Mouse (Mus musculus) stomach, postnatal 0 days (tissue): ENCODE data around the gene Pcsk2. TPM values are rescaled to one million over a fixed set of nuclear protein-coding genes. Genes with fewer than 3 reads are reported as not detected.

Source experiments
- ATAC-seq: fragments of 200-750 bp; cut with Nextera tagmentation; 2 replicates; pipeline ENCODE4 v1.8.0; 2017; ENCODE audit not compliant: low FRiP score, low TSS enrichment
- DNase-seq: peaks from one replicate; pipeline ENCODE4 v3.0.0-alpha.2; 2016; ENCODE audit warnings: low spot score
- H3K27ac ChIP-seq: fragments of 300-500 bp; sonication (generic); replicated peaks from 2 replicates; pipeline ENCODE4 v1.5.1; 2014; ENCODE audit warnings: mild to moderate bottlenecking, control low read depth
- H3K27me3 ChIP-seq: fragments of 300-500 bp; sonication (generic); 2 replicates; pipeline ENCODE4 v1.6.1; 2014; ENCODE audit warnings: low read length; ENCODE audit not compliant: control insufficient read depth, insufficient read depth
- H3K36me3 ChIP-seq: fragments of 300-500 bp; sonication (generic); 2 replicates; pipeline ENCODE4 v1.6.1; 2014; ENCODE audit warnings: low read length, mixed read lengths; ENCODE audit not compliant: control insufficient read depth, insufficient read depth
- H3K4me1 ChIP-seq: fragments of 300-500 bp; sonication (generic); replicated peaks from 2 replicates; pipeline ENCODE4 v1.6.1; 2014; ENCODE audit warnings: antibody characterized with exemption; ENCODE audit not compliant: control insufficient read depth, insufficient read depth
- H3K4me2 ChIP-seq: fragments of 300-500 bp; sonication (generic); replicated peaks from 2 replicates; pipeline ENCODE4 v1.6.1; 2014; ENCODE audit warnings: low read depth, mild to moderate bottlenecking, control low read depth, moderate library complexity
- H3K4me3 ChIP-seq: fragments of 300-500 bp; sonication (generic); 2 replicates; pipeline ENCODE4 v1.5.1; 2014; ENCODE audit warnings: low read depth, low read length, control low read depth
- H3K9ac ChIP-seq: fragments of 300-500 bp; sonication (generic); 2 replicates; pipeline ENCODE4 v1.6.1; 2014; ENCODE audit warnings: mild to moderate bottlenecking, low read length, control low read depth, mixed read lengths
- H3K9me3 ChIP-seq: fragments of 300-500 bp; sonication (generic); 2 replicates; pipeline ENCODE4 v1.6.1; 2016; ENCODE audit warnings: low read length; ENCODE audit not compliant: control insufficient read depth
- CTCF ChIP-seq: IDR thresholded peaks from 2 replicates; pipeline ENCODE4 v1.5.1; 2016; ENCODE audit warnings: antibody characterized with exemption, low read depth, mild to moderate bottlenecking, moderate library complexity
- EP300 ChIP-seq: optimal IDR thresholded peaks from 2 replicates; pipeline ENCODE3; 2016; ENCODE audit warnings: antibody characterized with exemption
- WGBS: fragments of 180-500 bp; shearing (Covaris S2); extraction: QIAGEN DNeasy Blood & Tissue Kit; methylation state at CpG from one replicate; pipeline ENCODE4 v1.1.7; 2014; 5-methylcytosine and 5-hydroxymethylcytosine counted together
- polyA plus RNA-seq: library from polyadenylated mRNA; unstranded; fragments of >200 nt; fragmentation: Nextera tagmentation; extraction: Ambion mirVana; gene quantifications from 2 replicates; pipeline ENCODE4 v1.2.1, GENCODE M21; 2015

Gene Pcsk2
- polyA plus RNA-seq, 1 experiment from 2014 or later, result 0.80 TPM

DNA sequence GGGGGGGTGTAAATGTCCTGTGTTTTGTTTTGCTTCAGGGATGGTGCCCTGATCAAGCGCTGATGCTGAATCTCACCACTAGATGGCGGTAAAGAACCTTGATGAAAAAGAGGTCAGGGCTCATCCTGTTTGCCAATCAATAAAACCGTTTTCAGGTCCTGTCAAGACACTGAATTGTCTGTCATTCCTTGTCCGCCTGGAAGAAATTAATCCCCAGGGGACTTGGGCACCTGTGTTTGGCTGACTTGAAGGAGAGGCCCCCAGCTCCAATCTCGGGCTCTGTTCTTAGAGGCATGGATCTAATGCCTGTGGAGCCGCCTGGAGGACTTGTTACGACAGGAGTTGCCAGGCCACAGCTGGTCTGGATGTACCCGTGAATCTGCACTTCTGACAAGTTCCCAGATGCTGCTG, 291.3 kb downstream of the Pcsk2 start:
- Histone ChIP-seq H3K4me3 (0 out of 2 replicates have a peak overlapping the region, but pooled peaks have one; percentile 13), H3K27ac (no peak overlapping the region)
- peak; percentile 48; the same call in 1 of the 2 replicates for ATAC-seq

GRCm38 (mm10) chr2:143838698-143839097, 292.7 kb downstream of the Pcsk2 start:
- TF ChIP-seq EP300, result no peak
- TF ChIP-seq CTCF, result peak; percentile 81
- H3K27ac ChIP-seq, result no peak overlapping the region
- no peaks in the 10 kb centered on the region for H3K36me3 ChIP-seq
- no peak overlapping the region for H3K4me2 ChIP-seq
- DNase-seq (peak; percentile 81), ATAC-seq (peak; percentile 94)
- H3K4me1 ChIP-seq, result no peaks in the 10 kb centered on the region
- no peaks in the 10 kb centered on the region for H3K27me3 ChIP-seq
- no peak overlapping the region for H3K4me3 ChIP-seq
- 37% methylated on average over 5 of the region's 5 CpGs for WGBS
- H3K9me3 ChIP-seq, result no peaks in the 10 kb centered on the region
- H3K9ac ChIP-seq, result no peak overlapping the region

More for the DNA sequence above, 291.3 kb downstream of the Pcsk2 start:
- TF ChIP-seq EP300, result no peak
- peak; percentile 87 for TF ChIP-seq CTCF
- no peaks in the 10 kb centered on the region for H3K4me1 ChIP-seq
- H3K4me2 ChIP-seq, result peak overlapping the region; percentile 51; the same call in 1 of the 2 replicates
- no peaks in the 10 kb centered on the region for H3K9me3 ChIP-seq
- peak; percentile 72 for DNase-seq
- H3K9ac ChIP-seq, result no peak overlapping the region
- no peaks in the 10 kb centered on the region for H3K27me3 ChIP-seq
- no peaks in the 10 kb centered on the region for H3K36me3 ChIP-seq
- 2% methylated on average over 8 of the region's 8 CpGs for WGBS

DNA sequence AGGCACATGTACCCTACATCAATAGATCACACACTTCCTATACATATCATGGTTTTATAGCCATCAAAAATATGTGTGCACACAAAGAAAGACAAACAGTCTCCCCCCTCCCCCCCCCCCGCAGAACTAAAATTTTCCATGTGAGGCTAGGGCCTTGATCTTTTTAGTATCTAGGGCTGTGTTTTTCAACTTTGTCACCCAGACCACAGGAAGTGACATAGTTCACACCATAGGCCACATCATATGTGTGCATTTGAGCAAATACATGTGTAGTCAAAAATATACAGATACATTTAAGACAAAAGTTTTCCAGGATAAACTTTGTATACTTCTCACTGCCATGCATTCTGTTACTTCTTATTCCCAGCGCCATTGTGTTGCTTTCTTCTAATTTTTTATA, 293.5 kb downstream of the Pcsk2 start:
- H3K27me3 ChIP-seq, result no peaks in the 10 kb centered on the region
- DNase-seq (no peak), ATAC-seq (no peak)
- no peaks in the 10 kb centered on the region for H3K9me3 ChIP-seq
- H3K9ac ChIP-seq, result no peak overlapping the region
- WGBS, result 75% methylated on average over 2 of the region's 2 CpGs
- H3K36me3 ChIP-seq, result no peaks in the 10 kb centered on the region
- no peak overlapping the region for H3K4me2 ChIP-seq
- no peak overlapping the region for H3K4me3 ChIP-seq
- TF ChIP-seq EP300 (no peak), CTCF (no peak)
- no peak overlapping the region for H3K27ac ChIP-seq
- H3K4me1 ChIP-seq, result no peaks in the 10 kb centered on the region

DNA sequence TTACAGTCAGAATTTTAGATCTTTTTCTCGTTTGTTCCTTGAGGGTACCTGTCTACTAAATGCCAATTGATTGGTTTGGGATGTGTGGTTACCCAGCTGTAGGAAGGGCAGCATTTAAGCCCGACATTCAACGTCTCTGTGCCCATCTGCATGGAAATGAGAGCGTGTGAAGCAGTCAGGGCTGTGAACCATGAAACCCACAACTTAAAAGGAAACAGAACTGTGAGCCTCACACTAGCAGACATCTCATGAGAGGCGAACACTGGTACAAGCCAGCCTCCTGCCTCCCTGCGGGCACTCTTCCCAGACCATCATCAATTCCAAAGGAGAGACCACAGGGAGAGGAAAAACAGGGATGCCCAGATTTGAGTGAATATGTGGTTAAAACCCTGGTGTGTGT, 294.9 kb downstream of the Pcsk2 start:
- Histone ChIP-seq H3K27ac (no peak overlapping the region), H3K9me3 (no peaks in the 10 kb centered on the region), H3K36me3 (no peaks in the 10 kb centered on the region), H3K4me3 (no peak overlapping the region), H3K4me1 (no peaks in the 10 kb centered on the region), H3K9ac (no peak overlapping the region), H3K4me2 (no peak overlapping the region), H3K27me3 (no peaks in the 10 kb centered on the region)
- no peak for ATAC-seq
- WGBS, result 86% methylated on average over 6 of the region's 6 CpGs
- no peak for DNase-seq
- TF ChIP-seq EP300 (no peak), CTCF (no peak)

- H3K4me2 ChIP-seq, result no peak overlapping the region
- DNase-seq (no peak), ATAC-seq (no peak)
- H3K4me1 ChIP-seq, result no peaks in the 10 kb centered on the region
- no peaks in the 10 kb centered on the region for H3K27me3 ChIP-seq
- no peak overlapping the region for H3K4me3 ChIP-seq
- H3K36me3 ChIP-seq, result no peaks in the 10 kb centered on the region
- 75% methylated on average over 7 of the region's 7 CpGs for WGBS
- H3K9ac ChIP-seq, result no peak overlapping the region
- no peak overlapping the region for H3K27ac ChIP-seq
- TF ChIP-seq CTCF (no peak), EP300 (no peak)
- H3K9me3 ChIP-seq, result no peaks in the 10 kb centered on the region
These were observed 295.6 kb downstream of the Pcsk2 start for GRCm38 (mm10) chr2:143841536-143841935.

DNA sequence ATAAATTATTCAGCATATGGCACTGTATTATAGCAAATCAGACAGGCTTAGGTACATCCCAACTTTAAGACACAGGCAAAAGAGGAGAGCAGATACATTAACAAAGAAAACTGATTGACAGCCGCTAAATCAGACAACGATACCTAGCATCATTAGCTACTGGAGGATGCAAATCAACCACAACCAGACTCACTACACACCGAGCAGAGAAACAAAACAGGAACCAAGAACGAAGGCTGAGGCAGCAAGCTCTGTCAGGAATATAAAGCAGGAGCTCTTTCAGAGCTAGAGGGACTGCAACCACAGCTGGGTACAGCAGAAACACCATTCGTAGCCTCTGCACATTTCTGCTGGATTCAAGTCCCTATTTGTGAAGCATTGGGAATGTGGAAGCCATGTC, 298.8 kb downstream of the Pcsk2 start:
- WGBS, result 87% methylated on average over 5 of the region's 5 CpGs
- Histone ChIP-seq H3K36me3 (no peaks in the 10 kb centered on the region), H3K4me2 (no peak overlapping the region), H3K27me3 (no peaks in the 10 kb centered on the region), H3K9me3 (no peaks in the 10 kb centered on the region), H3K9ac (no peak overlapping the region), H3K4me3 (no peak overlapping the region), H3K4me1 (no peaks in the 10 kb centered on the region), H3K27ac (no peak overlapping the region)
- no peak for ATAC-seq
- DNase-seq, result no peak
- TF ChIP-seq CTCF (no peak), EP300 (no peak)
